Mouse (Mus musculus): Measurements from ENCODE around the gene Usp18. TPM values are rescaled to one million over a fixed set of nuclear protein-coding genes. Genes with fewer than 3 reads are reported as not detected.
A peak's percentile ranks its signal among the peaks of the same experiment; 100 is the strongest.

The Usp18 gene
- total RNA-seq, 1 experiment from 2014 or later, result 5.0 TPM

DNA sequence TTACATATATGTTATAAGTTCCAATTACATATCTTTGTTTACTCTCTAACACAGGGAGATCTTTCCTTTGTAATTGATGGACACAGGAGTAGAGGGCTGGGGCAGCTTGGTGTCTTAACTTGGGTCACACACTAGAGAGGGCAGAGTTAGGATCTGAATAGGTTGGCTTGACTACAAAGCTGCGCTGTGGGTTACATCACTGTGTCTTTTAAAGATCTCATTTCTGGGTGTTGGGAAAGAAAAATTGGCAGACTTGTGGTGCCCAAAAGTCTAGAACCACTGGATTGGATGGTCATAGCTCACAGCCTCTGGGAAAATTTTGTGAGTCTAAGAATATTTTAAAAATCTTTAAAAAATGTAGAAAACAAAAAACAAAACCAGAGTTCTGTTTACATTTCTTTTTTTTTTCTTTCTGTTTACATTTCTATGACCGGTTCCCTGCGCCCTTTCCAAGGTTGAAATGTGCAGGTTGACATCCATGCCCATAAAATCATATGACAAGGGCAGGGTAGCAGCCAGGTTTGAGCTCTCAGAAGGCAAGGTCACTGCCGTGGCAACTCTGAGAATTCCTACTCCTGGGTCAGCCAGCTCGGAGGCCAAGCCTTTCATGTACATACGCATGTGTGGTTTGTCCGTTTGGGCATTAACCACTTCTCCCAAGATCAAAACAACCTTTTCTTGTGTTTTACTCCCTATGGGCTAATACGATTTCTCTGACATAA, 23.7 kb upstream of the Usp18 start:
- no peak for ATAC-seq (replicated peaks; ENCODE audit: insufficient number of reproducible peaks, low FRiP score, low TSS enrichment, poor library complexity, severe bottlenecking)

DNA sequence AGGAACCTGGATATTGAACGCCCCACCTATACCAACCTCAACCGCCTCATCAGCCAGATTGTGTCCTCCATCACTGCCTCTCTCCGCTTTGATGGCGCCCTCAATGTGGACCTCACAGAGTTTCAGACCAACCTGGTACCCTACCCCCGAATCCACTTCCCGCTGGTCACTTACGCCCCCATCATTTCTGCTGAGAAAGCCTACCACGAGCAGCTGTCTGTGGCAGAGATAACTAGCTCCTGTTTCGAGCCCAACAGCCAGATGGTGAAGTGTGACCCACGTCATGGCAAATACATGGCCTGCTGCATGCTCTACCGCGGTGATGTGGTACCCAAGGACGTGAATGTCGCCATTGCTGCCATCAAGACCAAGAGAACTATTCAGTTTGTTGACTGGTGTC, 22.7 kb upstream of the Usp18 start:
- no peak for ATAC-seq (replicated peaks; ENCODE audit: insufficient number of reproducible peaks, low FRiP score, low TSS enrichment, poor library complexity, severe bottlenecking)

GRCm38 (mm10) chr6:121224067-121224466, 21.6 kb upstream of the Usp18 start:
- no peak for ATAC-seq (replicated peaks; ENCODE audit: insufficient number of reproducible peaks, low FRiP score, low TSS enrichment, poor library complexity, severe bottlenecking)

GRCm38 (mm10) chr6:121224993-121225392, 20.7 kb upstream of the Usp18 start:
- 0 out of 2 replicates have a peak, but pooled peaks have one; percentile 48 for ATAC-seq (replicated peaks; ENCODE audit: insufficient number of reproducible peaks, low FRiP score, low TSS enrichment, poor library complexity, severe bottlenecking)

GRCm38 (mm10) chr6:121226043-121226442, 19.7 kb upstream of the Usp18 start:
- ATAC-seq (replicated peaks; ENCODE audit: insufficient number of reproducible peaks, low FRiP score, low TSS enrichment, poor library complexity, severe bottlenecking), result no peak; the same call in 1 of the 2 replicates

- peak; percentile 58 for ATAC-seq (replicated peaks; ENCODE audit: insufficient number of reproducible peaks, low FRiP score, low TSS enrichment, poor library complexity, severe bottlenecking)
Observed at GRCm38 (mm10) chr6:121226744-121227143, 19.0 kb upstream of the Usp18 start.

DNA sequence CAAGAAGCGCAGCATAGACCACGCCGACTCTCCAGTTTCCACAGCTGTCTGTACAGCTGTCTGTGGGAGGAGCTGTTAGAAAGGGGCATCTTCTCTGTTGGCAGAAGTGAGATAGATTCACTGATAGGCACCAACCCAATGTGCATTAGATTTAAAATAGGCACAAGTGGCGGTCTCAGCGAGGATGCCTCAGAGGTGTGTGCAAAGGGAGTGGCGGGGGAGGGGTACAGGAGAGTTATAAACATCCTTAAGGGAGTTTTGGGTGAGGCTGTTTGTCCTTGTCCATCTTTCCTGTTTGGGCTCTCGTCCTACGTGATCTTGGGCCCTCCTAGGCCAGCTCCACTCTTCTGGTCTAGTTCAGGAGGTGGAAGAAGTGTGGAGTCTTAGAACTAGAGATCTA, 17.3 kb upstream of the Usp18 start:
- ATAC-seq (replicated peaks; ENCODE audit: insufficient number of reproducible peaks, low FRiP score, low TSS enrichment, poor library complexity, severe bottlenecking), result no peak

DNA sequence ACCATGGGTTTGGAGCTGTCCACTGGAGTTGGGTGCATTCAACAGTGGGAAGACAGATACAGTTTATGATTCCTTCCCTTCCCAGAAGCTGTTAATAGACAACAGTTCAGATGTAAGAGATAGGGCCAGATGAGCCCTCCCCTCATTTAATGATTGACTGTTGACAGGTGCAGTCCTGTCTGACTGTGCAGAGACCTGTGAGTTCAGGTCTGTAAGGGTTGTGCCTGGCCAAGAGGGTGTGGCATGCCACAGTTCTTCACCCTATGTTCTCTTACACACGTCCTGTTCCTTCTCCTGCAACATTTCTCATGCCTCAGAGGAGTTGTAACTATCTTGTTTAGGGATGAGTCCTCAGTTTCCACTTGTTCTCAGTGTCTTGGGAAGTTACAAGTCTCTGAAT, 13.1 kb upstream of the Usp18 start:
- no peak for ATAC-seq (replicated peaks; ENCODE audit: insufficient number of reproducible peaks, low FRiP score, low TSS enrichment, poor library complexity, severe bottlenecking)

GRCm38 (mm10) chr6:121236386-121236785, 9.3 kb upstream of the Usp18 start:
- no peak for ATAC-seq (replicated peaks; ENCODE audit: insufficient number of reproducible peaks, low FRiP score, low TSS enrichment, poor library complexity, severe bottlenecking)

DNA sequence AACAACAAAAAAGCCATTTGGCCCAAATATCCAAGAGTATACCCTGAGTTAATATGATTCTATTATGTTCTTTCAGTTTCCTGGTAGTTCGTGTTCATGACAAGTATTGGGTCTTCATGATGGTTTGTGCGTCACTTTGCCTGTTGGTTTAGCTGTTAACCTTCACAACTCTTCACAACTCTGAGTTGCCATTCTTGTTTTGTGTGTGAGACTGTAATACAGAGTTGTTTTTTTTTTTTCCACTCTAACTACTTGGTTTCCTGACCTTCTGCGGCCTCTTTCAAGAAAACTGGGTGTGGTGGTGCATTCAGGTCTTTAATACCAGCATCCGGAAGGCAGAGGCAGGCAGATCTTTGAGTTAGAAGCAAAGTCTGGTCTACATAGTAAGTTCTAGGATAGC, 7.5 kb upstream of the Usp18 start:
- no peak; the same call in 1 of the 2 replicates for ATAC-seq (replicated peaks; ENCODE audit: insufficient number of reproducible peaks, low FRiP score, low TSS enrichment, poor library complexity, severe bottlenecking)

DNA sequence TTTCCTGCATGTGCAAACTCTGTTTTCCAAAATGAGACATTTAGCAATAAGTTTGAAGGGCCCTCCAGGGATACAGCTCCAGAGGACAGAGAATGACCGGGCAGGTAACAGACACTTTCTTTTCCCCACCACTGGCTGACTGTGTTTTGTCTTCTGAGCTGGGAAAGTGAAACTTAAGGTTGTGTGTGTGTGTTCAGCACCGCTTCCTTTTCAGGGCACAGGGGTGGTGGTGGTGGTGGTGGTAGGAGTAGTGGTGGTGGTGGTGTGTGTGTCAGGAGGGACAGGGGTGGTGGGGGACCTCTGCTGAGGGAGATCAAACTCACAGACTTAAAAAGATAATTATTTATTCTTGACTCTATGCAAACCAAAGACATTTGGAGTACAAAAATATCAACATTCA, 3.9 kb upstream of the Usp18 start:
- no peak for ATAC-seq (replicated peaks; ENCODE audit: insufficient number of reproducible peaks, low FRiP score, low TSS enrichment, poor library complexity, severe bottlenecking)

DNA sequence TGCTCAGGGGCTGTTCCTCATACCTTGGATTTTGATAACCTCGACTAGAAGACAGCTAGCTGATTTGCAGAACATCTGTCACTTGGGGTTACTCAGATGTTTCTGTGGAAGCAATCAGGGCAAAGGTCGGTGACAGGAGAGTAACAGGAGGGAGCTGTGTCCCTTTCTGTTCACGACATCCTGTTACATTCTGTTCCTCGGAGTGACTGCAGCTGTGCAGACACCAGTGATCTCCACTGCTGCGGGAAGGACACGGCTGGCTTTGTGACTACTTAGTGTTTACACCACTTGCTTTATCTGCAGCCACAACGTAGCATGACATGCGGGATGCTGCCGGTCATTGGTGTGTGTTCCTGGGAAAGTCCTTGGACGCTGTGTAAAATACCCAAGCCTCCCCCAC, 2.5 kb upstream of the Usp18 start:
- no peak for ATAC-seq (replicated peaks; ENCODE audit: insufficient number of reproducible peaks, low FRiP score, low TSS enrichment, poor library complexity, severe bottlenecking)

DNA sequence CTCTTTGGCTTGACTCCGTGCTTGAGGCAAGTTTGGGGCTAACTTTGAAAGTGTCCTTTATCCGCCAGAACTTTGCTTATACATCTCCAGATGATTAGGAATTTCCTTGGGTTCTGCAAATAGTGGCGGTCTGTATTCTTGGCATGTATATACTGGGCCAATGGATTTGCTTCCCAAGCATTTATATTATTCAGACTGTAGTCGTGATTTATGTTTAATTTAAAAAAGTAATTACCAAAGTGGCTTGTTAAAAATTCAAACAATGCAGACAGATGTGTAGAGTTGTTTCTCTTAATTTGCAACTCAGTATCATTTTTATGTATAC, 293 bp downstream of the Usp18 start:
- no peak for ATAC-seq (replicated peaks; ENCODE audit: insufficient number of reproducible peaks, low FRiP score, low TSS enrichment, poor library complexity, severe bottlenecking)

DNA sequence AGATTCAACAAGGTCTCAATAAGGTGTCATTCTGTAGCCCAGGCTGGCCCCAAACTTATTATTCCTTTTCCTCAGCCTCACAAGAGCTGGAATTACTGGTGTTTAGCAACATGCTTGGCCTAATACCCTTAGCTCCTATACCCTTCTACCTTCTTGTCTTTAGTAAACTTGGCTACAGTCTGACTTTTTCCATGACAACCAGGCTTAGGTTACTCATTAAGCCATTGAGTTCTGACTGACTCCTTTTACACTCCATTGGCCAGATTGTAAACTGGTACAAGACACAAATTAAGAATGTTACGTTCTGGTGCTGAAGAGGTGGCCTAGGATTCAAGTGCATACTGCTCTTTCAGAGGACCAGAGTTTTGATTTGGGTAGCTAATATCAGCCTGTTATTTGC, 4.7 kb downstream of the Usp18 start:
- no peak for ATAC-seq (replicated peaks; ENCODE audit: insufficient number of reproducible peaks, low FRiP score, low TSS enrichment, poor library complexity, severe bottlenecking)

DNA sequence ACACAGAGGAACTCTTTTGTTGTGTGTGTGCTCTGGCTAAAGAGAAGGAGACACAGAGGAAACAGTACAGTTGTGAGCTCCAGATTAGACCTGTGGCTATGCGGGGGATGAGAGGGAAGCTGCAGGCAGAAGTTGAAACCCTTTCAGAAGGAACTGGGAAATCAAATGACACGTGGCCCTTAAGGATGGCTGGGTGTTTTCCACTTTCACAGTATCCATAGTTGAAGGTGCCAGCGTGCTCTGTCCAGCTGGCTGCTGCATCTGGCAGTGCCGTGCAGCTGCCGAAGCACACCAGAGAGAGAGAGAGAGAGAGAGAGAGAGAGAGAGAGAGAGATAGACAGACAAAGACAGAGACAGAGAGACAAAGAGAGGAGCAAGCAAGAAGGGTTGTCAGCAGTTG, 5.5 kb downstream of the Usp18 start:
- no peak for ATAC-seq (replicated peaks; ENCODE audit: insufficient number of reproducible peaks, low FRiP score, low TSS enrichment, poor library complexity, severe bottlenecking)

DNA sequence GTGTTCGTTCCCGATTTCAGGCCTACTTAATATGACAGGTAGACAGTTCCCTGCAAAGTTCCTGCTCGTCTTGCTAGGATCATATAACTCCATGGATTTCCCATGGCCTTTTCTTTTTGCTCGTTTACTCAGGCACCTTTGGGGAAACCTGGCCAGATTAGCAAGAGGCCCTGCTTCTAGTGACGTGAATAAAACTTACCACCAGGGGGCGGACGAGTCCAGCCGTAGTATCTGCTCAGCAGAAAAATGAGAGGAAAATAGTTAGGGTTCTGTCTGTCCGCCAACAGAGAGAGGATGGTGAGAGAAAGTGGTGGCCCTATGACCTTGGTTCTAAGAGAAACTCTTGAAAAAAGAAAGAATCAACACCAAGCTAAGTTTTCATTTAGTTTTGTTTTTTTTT, 14.8 kb downstream of the Usp18 start:
- peak; percentile 75 for ATAC-seq (replicated peaks; ENCODE audit: insufficient number of reproducible peaks, low FRiP score, low TSS enrichment, poor library complexity, severe bottlenecking)

GRCm38 (mm10) chr6:121261233-121261632, 15.5 kb downstream of the Usp18 start:
- ATAC-seq (replicated peaks; ENCODE audit: insufficient number of reproducible peaks, low FRiP score, low TSS enrichment, poor library complexity, severe bottlenecking), result no peak

- ATAC-seq (replicated peaks; ENCODE audit: insufficient number of reproducible peaks, low FRiP score, low TSS enrichment, poor library complexity, severe bottlenecking), result no peak
Observed at GRCm38 (mm10) chr6:121262004-121262403, 16.3 kb downstream of the Usp18 start.

GRCm38 (mm10) chr6:121262496-121262895, 16.8 kb downstream of the Usp18 start:
- ATAC-seq (replicated peaks; ENCODE audit: insufficient number of reproducible peaks, low FRiP score, low TSS enrichment, poor library complexity, severe bottlenecking), result no peak

DNA sequence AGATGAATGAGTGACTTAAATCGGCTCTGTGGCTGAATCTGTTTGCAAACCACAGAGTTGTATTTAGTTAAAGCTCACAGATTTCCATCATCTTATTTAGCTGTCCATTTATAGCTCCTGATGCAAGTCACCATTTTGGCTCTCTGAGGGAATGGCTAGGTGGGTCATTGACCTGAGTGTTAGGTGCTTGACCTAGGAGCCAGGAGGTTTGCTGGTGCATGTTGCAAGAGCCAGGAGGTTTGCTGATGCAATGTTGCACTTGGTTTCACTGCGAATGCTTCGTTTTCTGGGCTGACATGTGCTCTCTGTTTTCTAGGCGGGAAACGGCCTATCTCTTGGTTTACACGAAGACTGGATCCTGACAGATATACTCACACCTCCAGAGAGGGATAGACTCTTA, 24.4 kb downstream of the Usp18 start:
- ATAC-seq (replicated peaks; ENCODE audit: insufficient number of reproducible peaks, low FRiP score, low TSS enrichment, poor library complexity, severe bottlenecking), result no peak

GRCm38 (mm10) chr6:121271707-121272074, 26.0 kb downstream of the Usp18 start:
- no peak for ATAC-seq (replicated peaks; ENCODE audit: insufficient number of reproducible peaks, low FRiP score, low TSS enrichment, poor library complexity, severe bottlenecking)

All from monocyte, adult 5-6 weeks (primary cell).